Mouse (Mus musculus) lung, embryonic 14.5 days (tissue): ENCODE data around the gene Sh3pxd2a. TPM values are rescaled to one million over a fixed set of nuclear protein-coding genes. Genes with fewer than 3 reads are reported as not detected.

Source experiments
- ATAC-seq: fragments of 200-750 bp; cut with Nextera tagmentation; 2 replicates; pipeline ENCODE4 v1.8.0; 2017; ENCODE audit warnings: mild to moderate bottlenecking, moderate TSS enrichment, moderate library complexity; ENCODE audit not compliant: insufficient read depth
- DNase-seq: peaks from one replicate; pipeline ENCODE4 v3.0.0-alpha.2; 2015
- H3K27ac ChIP-seq: fragments of 300-500 bp; sonication (generic); 2 replicates; pipeline ENCODE4 v1.5.1; 2014; ENCODE audit warnings: low read depth, mild to moderate bottlenecking, moderate library complexity
- H3K27me3 ChIP-seq: fragments of 300-500 bp; sonication (generic); 2 replicates; pipeline ENCODE4 v1.6.1; 2014; ENCODE audit warnings: low read length, control low read depth; ENCODE audit not compliant: insufficient read depth
- H3K36me3 ChIP-seq: fragments of 300-500 bp; sonication (generic); 2 replicates; pipeline ENCODE4 v1.6.1; 2014; ENCODE audit warnings: control low read depth; ENCODE audit not compliant: insufficient read depth
- H3K4me1 ChIP-seq: fragments of 300-500 bp; sonication (generic); 2 replicates; pipeline ENCODE4 v1.6.1; 2014; ENCODE audit warnings: antibody characterized with exemption, control low read depth; ENCODE audit not compliant: insufficient read depth
- H3K4me2 ChIP-seq: fragments of 300-500 bp; sonication (generic); 2 replicates; pipeline ENCODE4 v1.6.1; 2014; ENCODE audit warnings: mild to moderate bottlenecking
- H3K4me3 ChIP-seq: fragments of 300-500 bp; sonication (generic); 2 replicates; pipeline ENCODE4 v1.5.1; 2014; ENCODE audit warnings: low read depth, low read length
- H3K9ac ChIP-seq: fragments of 300-500 bp; sonication (generic); 2 replicates; pipeline ENCODE4 v1.6.1; 2014
- H3K9me3 ChIP-seq: fragments of 300-500 bp; sonication (generic); 2 replicates; pipeline ENCODE4 v1.6.1; 2016; ENCODE audit warnings: low read depth, low read length, control low read depth
- CTCF ChIP-seq: IDR thresholded peaks from 2 replicates; pipeline ENCODE4 v1.5.1; 2016; ENCODE audit warnings: antibody characterized with exemption, low read depth
- WGBS: fragments of 180-500 bp; shearing (Covaris S2); extraction: QIAGEN DNeasy Blood & Tissue Kit; methylation state at CpG from one replicate; pipeline ENCODE4 v1.1.7; 2014; 5-methylcytosine and 5-hydroxymethylcytosine counted together
- polyA plus RNA-seq: library from polyadenylated mRNA; unstranded; fragments of >200 nt; fragmentation: Nextera tagmentation; extraction: Ambion mirVana; gene quantifications from 2 replicates; pipeline ENCODE4 v1.2.1, GENCODE M21; 2014

The Sh3pxd2a gene
- polyA plus RNA-seq, 1 experiment from 2014 or later, result 12.0 TPM

DNA sequence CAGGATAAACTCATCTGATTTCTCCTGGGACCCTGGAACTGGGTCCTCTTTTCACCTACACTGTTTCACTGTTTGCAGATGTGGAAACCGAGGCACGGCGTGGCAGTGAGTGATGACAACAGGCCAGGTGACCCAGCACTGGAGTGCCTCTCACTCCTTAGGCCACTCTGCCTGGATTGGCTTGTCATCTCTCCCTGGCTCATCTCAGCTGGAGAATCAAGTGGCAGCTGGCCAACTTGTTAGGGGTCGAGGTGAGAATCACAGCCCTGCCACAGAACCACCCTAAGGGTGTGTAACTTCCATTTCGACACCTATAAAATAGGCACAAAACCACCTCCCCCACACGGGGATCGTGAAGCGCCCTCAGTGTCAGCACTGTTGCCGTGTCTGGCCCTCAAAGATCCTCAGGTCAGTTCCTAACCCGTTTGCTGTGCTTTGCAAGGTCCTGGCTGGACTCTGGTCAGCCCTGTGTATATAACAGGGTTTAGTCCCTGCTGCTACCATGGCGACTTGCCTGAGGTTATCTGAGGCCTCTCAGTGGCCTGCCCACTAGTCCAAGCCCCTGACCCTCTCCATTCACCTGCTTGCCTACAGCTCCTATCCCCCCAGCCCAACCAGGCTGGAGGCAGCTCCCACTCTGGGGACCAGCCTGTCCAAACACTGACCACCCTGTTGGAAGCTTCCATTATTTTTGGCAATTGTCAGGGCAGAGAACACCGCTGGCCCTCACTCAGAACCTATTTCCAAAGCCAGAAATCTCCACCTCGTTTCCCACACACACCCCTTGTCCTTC is 6.3 kb downstream of the Sh3pxd2a start:
- peak overlapping the region; percentile 42; the same call in 1 of the 2 replicates for H3K27ac ChIP-seq
- no peaks in the 10 kb centered on the region for H3K9me3 ChIP-seq
- H3K4me3 ChIP-seq, result no peak overlapping the region
- H3K4me2 ChIP-seq, result peak overlapping the region; percentile 12; the same call in 1 of the 2 replicates
- DNase-seq, result no peak
- H3K36me3 ChIP-seq, result no peaks in the 10 kb centered on the region
- peaks cover 36% of the 10 kb centered on the region for H3K4me1 ChIP-seq
- no peak overlapping the region for H3K9ac ChIP-seq
- TF ChIP-seq CTCF, result no peak
- H3K27me3 ChIP-seq, result no peaks in the 10 kb centered on the region
- 0 out of 2 replicates have a peak, but pooled peaks have one; percentile 13 for ATAC-seq
- WGBS, result 46% methylated on average over 13 of the region's 13 CpGs

DNA sequence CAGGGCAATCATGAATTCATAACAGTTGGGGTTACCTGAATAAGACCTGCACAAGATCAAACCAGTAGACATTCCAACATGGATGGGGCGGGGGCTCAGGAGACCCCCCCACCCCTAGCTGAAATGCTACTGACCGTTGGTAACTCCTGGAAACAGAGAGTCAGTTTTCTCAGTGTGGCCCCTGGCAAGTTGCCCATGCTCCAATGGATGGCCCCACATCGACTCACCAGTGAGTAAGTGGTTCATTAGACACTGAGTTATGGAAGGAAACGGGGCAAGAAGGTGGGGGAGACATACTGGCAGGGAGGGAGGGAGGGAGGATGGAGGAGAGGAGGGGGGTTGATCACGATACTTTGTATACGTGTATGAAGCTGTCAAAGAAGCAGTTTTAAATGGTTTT is 8.2 kb downstream of the Sh3pxd2a start:
- H3K36me3 ChIP-seq, result no peaks in the 10 kb centered on the region
- H3K4me1 ChIP-seq, result peaks cover 33% of the 10 kb centered on the region

DNA sequence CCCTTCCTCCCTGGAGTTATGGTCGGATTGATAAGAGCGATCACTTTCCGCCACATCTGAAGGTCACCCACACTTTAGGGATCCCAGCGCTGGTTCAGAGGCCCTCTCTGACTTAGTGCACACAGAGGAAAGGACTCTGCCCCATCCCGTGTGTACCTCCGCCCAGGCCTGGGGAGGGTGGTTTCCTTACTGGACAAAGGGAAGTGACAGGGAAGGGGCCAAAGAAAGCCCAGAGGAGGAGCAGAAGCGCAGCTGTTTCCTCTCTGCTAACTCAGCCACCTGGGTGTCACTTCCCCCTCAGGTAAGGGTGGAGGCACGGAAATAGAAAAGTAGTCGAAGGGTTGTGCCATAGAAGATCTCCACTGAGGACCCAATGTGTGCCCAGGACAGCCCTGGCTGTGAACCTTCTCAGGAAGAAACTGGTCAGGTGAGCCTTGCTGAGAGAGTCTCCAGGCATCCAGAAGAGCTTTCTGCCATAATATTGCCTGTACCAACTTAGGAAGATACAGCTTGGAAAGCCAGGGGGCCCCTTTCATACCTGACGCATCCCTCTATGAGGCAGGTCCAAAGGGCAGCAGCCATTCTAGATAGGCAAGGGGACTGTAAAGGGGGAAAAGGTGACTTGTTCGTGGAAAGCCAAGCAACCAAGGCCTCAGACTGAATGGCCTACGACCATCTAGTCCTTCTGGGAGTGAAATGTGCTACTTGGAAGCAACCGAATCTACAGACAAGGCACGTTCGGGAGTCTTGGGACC is 9.0 kb downstream of the Sh3pxd2a start:
- ATAC-seq (no peak), DNase-seq (no peak)
- WGBS, result 78% methylated on average over 15 of the region's 15 CpGs
- no peak overlapping the region for H3K27ac ChIP-seq
- H3K4me3 ChIP-seq, result no peak overlapping the region
- H3K4me1 ChIP-seq, result peaks cover 38% of the 10 kb centered on the region
- no peak overlapping the region for H3K9ac ChIP-seq
- no peaks in the 10 kb centered on the region for H3K36me3 ChIP-seq
- H3K9me3 ChIP-seq, result no peaks in the 10 kb centered on the region
- no peaks in the 10 kb centered on the region for H3K27me3 ChIP-seq
- TF ChIP-seq CTCF, result no peak
- no peak overlapping the region for H3K4me2 ChIP-seq

More for the DNA sequence above, 8.2 kb downstream of the Sh3pxd2a start:
- no peaks in the 10 kb centered on the region for H3K9me3 ChIP-seq
- no peak for ATAC-seq
- TF ChIP-seq CTCF, result no peak
- no peak overlapping the region for H3K4me3 ChIP-seq
- H3K27ac ChIP-seq, result no peak overlapping the region
- H3K4me2 ChIP-seq, result no peak overlapping the region
- no peaks in the 10 kb centered on the region for H3K27me3 ChIP-seq
- no peak overlapping the region for H3K9ac ChIP-seq
- no peak for DNase-seq
- WGBS, result 41% methylated on average over 6 of the region's 6 CpGs

DNA sequence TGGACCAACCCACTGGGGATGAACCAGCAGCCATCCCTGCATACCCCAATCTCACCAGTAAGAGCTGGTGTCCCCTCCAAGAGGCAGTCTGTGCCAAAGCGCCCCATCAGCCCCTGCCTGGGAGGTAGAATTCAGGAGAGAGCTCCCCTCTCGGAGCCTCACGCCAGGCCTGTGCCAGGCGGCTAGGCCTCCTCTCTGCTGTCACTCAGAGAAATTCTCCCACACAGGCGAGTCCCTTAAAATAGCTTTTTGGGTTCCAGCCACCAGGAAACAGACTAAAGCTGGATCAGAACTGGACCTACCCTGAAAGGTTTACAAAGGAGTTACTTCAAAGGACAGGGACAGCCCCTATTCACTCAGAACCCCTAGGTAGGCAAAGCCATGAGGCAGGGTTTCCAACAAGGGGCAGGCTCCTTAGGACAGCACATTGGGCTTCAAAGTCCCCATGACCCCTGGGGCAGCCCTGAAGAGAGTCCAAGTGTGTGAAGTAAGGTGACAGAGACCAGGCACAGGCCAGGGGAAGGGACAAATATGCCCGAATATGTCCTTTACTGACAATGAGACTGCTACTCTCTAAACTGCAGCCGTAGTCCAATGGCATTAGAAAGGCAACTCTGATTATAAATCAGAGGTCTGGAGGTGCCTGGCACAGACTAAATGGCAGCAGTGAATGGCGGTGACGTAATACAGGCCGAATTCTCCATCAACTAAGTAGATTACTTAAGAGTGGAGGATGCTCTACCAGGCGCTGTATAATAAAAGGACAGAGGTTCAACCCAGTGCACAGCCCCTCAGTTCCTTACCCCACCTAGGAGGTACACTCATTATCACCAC is 9.8 kb downstream of the Sh3pxd2a start:
- no peaks in the 10 kb centered on the region for H3K9me3 ChIP-seq
- no peaks in the 10 kb centered on the region for H3K36me3 ChIP-seq
- no peak for DNase-seq
- no peak for TF ChIP-seq CTCF
- 74% methylated on average over 11 of the region's 11 CpGs for WGBS
- H3K4me3 ChIP-seq, result no peak overlapping the region
- peak overlapping the region; percentile 21; the same call in 1 of the 2 replicates for H3K27ac ChIP-seq
- no peak for ATAC-seq
- H3K4me2 ChIP-seq, result no peak overlapping the region
- peaks cover 38% of the 10 kb centered on the region for H3K4me1 ChIP-seq
- no peak overlapping the region for H3K9ac ChIP-seq
- H3K27me3 ChIP-seq, result no peaks in the 10 kb centered on the region

DNA sequence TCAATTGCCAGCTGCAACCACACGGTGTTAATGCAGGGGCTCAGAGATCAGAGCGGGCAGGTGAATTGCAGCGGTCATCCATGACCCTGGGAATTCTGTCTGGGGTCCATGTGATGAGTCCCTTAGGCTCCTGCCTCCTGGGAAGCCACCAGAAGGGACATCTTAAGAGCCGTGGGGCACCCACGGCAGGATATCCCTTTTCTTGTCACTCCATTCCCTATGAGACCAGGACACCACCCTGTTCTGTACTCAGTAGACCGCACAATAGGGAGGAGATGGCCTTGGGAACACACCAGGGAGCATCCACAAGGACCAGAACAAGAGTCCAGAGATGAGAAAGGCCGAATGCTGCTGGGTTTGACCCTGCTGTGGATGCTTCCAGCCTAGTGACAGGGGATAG is 10.8 kb downstream of the Sh3pxd2a start:
- H3K36me3 ChIP-seq, result no peaks in the 10 kb centered on the region

DNA sequence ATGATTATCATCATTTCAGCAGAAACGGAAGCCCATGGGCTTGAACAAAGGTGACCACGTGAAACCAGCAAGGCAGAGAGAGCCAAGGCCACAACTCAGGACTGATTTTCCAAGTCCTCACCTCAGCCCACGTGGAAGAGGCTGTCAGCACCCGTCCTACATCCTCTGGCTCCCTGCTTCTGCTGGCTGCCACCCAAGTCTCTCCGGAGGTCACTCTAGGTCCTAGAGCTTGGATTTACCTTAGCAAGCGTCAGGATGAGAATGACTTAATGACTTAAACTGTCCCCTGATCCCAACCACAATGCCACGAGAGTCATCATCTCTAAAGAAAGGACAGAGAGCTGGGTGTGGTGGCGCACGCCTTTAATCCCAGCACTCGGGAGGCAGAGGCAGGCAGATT is 11.5 kb downstream of the Sh3pxd2a start:
- DNase-seq (no peak), ATAC-seq (no peak)
- H3K36me3 ChIP-seq, result no peaks in the 10 kb centered on the region
- no peaks in the 10 kb centered on the region for H3K9me3 ChIP-seq
- H3K4me3 ChIP-seq, result no peak overlapping the region
- 67% methylated on average over 10 of the region's 10 CpGs for WGBS
- no peak overlapping the region for H3K27ac ChIP-seq
- TF ChIP-seq CTCF, result no peak
- H3K27me3 ChIP-seq, result no peaks in the 10 kb centered on the region
- H3K4me1 ChIP-seq, result peaks cover 45% of the 10 kb centered on the region
- H3K4me2 ChIP-seq, result no peak overlapping the region
- H3K9ac ChIP-seq, result no peak overlapping the region

More for the DNA sequence above, 10.8 kb downstream of the Sh3pxd2a start:
- no peak overlapping the region for H3K4me2 ChIP-seq
- H3K27me3 ChIP-seq, result no peaks in the 10 kb centered on the region
- ATAC-seq (no peak), DNase-seq (no peak)
- no peak overlapping the region for H3K4me3 ChIP-seq
- H3K27ac ChIP-seq, result peak overlapping the region; percentile 21; the same call in 1 of the 2 replicates
- H3K4me1 ChIP-seq, result peaks cover 44% of the 10 kb centered on the region
- 83% methylated on average over 7 of the region's 7 CpGs for WGBS
- TF ChIP-seq CTCF, result no peak
- no peaks in the 10 kb centered on the region for H3K9me3 ChIP-seq
- no peak overlapping the region for H3K9ac ChIP-seq
